Mouse (Mus musculus) urinary bladder, adult 2 months (tissue): ENCODE results near the gene Slain2. TPM values are rescaled to one million over a fixed set of nuclear protein-coding genes. Genes with fewer than 3 reads are reported as not detected.
"Not testable (repeated sequence)": the region's sequence is repeated elsewhere in the genome, so short reads cannot be mapped to it uniquely, and the experiment has no call there.

Experiments
- DNase-seq: peaks from one replicate; pipeline ENCODE4 v3.0.0; 2022; ENCODE audit warnings: low spot score
- polyA plus RNA-seq: library from polyadenylated mRNA; depleted of rRNA; stranded (reverse); fragments of >200 nt; gene quantifications from 2 replicates; pipeline ENCODE4 v1.2.3, GENCODE M21; 2012

Slain2 gene
- polyA plus RNA-seq, 1 experiment = 23.3 TPM

DNA sequence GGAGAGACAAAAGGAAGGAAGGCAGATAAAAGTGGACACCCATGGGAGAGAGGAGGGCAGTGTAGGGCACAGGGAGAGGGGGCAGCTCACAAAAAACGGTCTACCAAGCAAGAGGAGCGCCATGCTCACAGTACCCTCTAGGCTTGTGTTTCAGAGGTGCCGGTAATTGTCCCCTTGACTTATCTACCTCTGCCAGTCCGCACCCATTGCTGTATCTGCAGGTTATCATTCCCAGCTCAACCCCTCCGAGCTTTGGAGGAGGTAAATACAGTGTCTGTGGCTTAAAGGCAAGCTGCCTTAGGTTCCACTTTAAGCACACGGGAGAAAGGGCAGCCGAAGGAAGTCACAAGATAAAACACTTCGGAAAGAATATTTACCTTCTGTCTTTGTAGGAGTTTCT is 14.8 kb upstream of the Slain2 start:
- no peak for DNase-seq

DNA sequence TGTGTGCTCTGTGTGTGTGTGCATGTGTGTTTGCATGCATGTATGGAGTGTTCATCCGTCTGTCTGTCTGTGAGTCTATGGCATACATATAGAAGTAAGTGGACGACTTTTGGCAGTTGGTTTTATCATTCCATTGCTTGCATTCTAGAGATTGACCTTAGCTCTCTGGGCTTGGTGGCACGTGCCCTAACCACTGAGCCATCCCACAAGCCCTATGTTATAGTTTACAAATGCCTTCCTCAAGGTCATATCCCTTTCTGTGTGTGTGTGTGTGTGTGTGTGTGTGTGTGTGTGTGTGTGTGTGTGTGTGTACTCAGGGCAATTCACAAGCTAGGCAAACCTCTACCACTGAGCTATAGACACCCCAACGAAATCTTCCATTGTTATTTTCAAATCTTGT is 12.2 kb upstream of the Slain2 start:
- DNase-seq = no peak

GRCm38 (mm10) chr5:72902312-72902711 is 11.8 kb upstream of the Slain2 start:
- no peak for DNase-seq

- DNase-seq = no peak
These were observed 11.1 kb upstream of the Slain2 start for GRCm38 (mm10) chr5:72902876-72903516.

DNA sequence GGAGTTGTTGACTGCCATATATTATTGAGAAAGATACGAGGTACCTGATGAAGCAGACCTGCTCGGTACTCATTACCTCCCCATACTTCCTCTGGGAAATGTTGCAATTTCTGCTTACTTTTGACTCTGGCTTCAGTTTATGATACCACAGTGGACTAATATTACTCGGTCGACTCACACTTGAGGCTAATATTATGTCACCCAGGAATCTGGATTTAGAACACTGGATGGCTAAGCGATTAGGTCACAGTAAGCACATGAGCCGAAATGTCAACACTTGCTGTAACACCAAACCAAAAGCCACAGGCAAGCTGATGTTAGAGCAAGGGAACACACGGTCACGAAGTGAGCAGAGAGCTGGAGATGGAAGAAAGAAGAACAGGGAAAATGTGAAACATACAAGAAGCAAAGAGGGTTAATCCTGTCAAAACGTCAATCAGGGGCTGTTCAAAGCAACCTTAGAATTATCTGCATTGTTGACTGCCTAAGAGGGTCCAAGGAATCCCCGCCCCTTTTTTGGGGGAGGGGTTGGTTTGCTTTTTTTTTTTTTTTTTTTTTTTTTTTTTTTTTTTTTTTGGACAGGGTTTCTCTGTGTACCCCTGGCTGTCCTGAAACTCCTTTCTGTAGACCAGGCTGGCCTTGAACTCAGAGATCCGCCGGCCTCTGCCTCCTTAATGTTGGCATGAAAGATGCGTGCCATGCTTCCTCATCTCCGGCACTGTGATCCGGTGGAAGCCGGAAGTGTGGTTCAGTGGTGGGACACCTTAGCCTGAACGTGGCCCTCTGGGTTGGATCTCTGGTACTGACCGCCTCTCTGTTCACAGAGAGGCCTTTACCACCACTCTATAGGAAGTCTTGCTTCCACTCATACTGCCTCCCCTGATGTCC is 9.0 kb upstream of the Slain2 start:
- DNase-seq = no peak

GRCm38 (mm10) chr5:72907402-72907801 is 6.7 kb upstream of the Slain2 start:
- no peak for DNase-seq

DNA sequence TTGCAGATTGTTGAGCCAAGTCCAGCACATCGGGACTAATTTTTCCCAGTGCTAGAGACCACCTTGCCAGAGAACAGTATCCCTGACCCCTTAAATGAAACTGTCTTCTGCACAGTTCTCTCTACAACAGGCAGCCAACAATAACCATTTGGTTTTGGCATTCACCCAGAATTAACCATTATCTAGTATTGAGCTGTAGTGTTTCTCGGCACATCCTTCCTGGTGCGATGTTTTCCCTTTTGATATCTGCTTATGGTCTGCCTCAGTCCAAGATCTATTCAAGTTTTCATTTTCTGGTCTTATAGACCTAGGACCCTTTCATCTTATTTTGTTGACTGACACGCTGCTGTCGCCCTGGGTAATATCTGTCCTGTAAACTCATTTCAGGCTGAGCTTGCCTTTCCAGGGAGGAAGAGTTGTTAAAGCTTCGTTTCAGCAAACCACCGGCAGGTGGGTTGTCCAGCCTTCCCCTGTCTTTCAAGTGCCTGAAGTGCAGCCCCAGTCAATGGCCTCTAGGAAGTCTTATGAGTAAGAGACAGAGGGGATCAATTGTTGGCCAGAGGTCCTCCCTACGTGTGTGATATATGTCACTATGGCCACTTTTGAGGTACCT is 5.7 kb upstream of the Slain2 start:
- DNase-seq = no peak

DNA sequence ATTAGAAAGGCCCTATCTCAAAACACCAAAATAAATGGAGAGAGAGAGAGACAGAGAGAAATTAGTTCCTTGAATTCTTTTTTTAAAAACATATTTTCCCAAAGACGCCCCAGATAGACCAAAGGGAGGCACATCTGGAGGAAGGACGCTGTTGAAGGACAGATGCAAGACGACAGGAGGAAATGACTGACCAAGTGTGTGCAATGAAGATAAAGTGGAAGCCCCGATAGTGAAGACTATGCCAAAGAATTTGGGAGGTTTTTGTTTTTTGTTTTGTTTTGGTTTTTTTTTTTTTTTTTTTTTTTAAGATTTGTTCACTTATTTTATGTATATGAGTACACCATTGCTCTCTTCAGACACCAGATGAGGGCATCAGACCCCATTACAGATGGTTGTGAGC is 4.7 kb upstream of the Slain2 start:
- DNase-seq = no peak

- DNase-seq = no peak
These were observed 3.7 kb upstream of the Slain2 start for GRCm38 (mm10) chr5:72910373-72910772.

GRCm38 (mm10) chr5:72911284-72911683 is 2.8 kb upstream of the Slain2 start:
- no peak for DNase-seq

- peak; percentile 28 for DNase-seq
These were observed 793 bp downstream of the Slain2 start for GRCm38 (mm10) chr5:72914633-72915561.

DNA sequence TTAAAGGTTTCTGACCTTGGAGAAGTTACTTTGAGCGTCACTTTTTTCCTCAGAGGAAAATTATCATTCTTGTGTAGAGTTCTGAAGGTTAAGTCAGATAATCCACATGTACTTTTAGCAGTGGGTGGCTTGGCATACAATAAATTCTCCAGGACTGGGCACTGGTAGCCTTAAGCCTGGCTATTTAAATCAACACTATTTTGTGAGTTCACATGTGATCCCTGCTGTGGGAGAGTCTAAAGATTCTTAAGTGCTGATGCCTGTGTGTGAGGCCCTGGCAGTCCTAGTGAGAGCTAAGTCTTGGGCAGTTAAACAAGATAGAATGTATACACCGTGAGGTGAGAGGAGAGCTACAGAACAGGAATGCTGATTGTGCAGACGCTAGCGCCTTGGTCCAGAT is 1.9 kb downstream of the Slain2 start:
- no peak for DNase-seq

DNA sequence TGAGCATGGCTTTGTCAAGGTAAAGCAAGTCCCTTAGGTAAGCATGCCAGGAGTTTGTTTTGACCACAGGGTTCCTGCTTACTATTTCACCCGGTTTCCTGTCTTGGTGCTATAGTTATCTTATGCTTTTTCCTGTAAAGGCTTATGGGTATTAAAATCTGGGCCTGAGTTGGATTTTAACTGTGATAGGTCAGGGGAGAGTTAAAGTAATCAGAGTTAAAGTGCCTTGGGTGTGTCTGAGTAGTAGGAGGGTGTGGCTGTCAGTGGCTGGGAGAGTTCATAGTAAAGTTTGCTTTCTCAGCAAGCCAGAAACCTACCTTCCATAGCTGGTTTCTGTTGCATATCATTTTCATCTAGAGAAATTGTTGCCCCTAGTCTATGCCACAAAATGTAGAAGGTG is 2.7 kb downstream of the Slain2 start:
- DNase-seq = no peak

DNA sequence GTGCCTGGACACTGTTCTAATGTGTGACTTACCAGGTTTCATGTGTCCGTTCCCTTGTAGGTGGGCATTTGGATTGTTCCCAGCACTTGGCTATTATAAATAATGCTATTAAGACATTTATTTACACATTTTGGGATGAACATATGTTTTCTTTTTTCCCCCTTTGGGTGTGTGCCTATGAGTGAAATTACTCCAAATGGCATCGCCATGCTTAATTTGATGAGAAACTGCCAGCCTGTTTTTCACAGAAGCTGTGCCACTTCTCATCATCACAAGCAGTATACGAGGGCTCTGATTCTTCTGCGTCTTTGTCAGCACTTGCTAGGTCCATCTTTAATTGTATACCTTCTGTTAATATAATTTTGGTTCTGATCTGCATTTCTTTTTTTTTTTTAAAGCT is 6.3 kb downstream of the Slain2 start:
- no peak for DNase-seq

DNA sequence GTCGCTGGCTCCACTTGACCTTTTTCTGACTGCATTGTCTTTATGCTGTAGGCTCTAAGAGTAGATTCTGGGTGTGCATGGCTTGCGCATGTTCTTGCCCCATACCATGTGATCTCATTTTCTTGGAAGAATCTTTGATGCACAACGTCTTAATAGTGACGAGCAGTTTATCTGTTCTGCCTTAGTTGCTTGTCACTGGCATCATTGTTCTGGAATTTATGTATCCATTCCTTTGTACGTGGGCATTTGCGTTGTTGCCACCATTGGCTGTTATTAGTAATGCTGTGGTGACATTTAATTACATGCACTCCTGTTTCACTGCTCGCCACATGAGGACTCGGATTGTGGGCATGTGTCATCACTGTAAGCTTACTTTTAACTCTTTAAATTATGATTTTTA is 7.1 kb downstream of the Slain2 start:
- DNase-seq = no peak

GRCm38 (mm10) chr5:72922796-72923195 is 8.7 kb downstream of the Slain2 start:
- DNase-seq = no peak

GRCm38 (mm10) chr5:72927074-72927473 is 13.0 kb downstream of the Slain2 start:
- no peak for DNase-seq

DNA sequence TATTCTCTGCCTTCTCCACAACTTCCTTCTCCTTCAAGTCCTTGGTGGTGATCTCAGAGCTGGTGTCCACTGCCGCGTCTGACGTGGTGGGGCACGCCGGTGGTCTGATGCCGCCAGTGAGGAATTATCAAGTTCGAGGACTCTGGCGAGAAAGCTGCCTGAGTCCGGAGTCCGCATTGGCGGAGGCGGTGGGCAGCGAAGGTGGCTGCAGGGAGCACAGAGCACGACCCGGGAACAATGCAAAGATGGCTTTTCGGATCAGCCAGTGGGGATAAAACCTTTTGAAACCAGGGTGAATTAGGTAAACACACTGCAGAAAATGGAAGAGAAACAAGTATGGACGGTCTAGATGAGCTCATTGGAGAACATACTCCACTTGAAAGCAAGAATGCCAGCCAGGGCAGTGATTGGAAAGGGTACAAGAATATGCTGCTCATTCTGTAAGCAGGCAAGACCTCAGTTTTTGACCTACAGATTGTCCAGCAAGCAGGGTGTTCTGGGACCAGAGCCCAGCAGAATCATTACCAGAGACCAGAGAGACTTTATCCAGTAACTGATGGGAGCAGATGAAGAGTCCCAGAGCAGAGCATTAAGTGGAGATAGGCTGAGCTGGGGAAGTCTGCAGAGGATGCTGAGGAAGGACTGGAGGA is 19.0 kb downstream of the Slain2 start:
- DNase-seq = no peak

- not testable (repeated sequence) for DNase-seq
These were observed 24.3 kb downstream of the Slain2 start for GRCm38 (mm10) chr5:72938421-72938820.

DNA sequence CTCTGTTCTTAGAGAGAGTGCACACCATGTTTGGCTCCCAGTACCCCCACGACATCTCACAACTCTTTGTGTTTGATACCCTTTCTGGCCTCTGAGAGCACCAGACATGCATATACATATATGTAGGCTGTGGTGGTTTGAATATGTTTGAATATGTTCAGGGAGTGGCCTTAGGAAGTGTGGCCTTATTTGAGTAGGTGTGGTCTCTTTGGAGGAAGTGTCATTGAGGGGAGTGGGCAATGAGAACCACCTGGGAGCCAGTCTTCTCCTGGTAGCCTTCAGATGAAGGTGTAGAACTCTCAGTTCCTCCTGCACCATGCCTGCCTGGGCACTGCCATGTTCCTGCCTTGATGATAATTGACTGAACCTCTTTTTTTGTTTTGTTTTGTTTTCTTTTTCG is 25.2 kb downstream of the Slain2 start:
- no peak for DNase-seq

GRCm38 (mm10) chr5:72940906-72941432 is 26.9 kb downstream of the Slain2 start:
- DNase-seq = no peak
